Mouse (Mus musculus) embryonic facial prominence, embryonic 14.5 days (tissue): ENCODE results near the gene Lrrc74b. TPM values are rescaled to one million over a fixed set of nuclear protein-coding genes. Genes with fewer than 3 reads are reported as not detected.

Experiments
- ATAC-seq: fragments of 200-750 bp; cut with Nextera tagmentation; 2 replicates; pipeline ENCODE4 v1.8.0; 2017; ENCODE audit warnings: low read depth, moderate number of reproducible peaks, moderate TSS enrichment
- DNase-seq: peaks from one replicate; pipeline ENCODE4 v3.0.0-alpha.2; 2015; ENCODE audit warnings: low spot score
- H3K27ac ChIP-seq: fragments of 300-500 bp; sonication (generic); replicated peaks from 2 replicates; pipeline ENCODE4 v1.5.1; 2014; ENCODE audit warnings: low read depth, mild to moderate bottlenecking, low read length, moderate library complexity
- H3K27me3 ChIP-seq: fragments of 300-500 bp; sonication (generic); replicated peaks from 2 replicates; pipeline ENCODE4 v1.6.1; 2014; ENCODE audit warnings: low read length; ENCODE audit not compliant: control insufficient read depth, insufficient read depth
- H3K36me3 ChIP-seq: fragments of 300-500 bp; sonication (generic); 2 replicates; pipeline ENCODE4 v1.6.1; 2014; ENCODE audit warnings: low read length, mixed read lengths; ENCODE audit not compliant: control insufficient read depth, insufficient read depth
- H3K4me1 ChIP-seq: fragments of 300-500 bp; sonication (generic); 2 replicates; pipeline ENCODE4 v1.6.1; 2014; ENCODE audit warnings: antibody characterized with exemption, low read length; ENCODE audit not compliant: control insufficient read depth, insufficient read depth
- H3K4me2 ChIP-seq: fragments of 300-500 bp; sonication (generic); 2 replicates; pipeline ENCODE4 v1.6.1; 2014; ENCODE audit warnings: low read depth, mild to moderate bottlenecking, low read length, moderate library complexity, mixed read lengths
- H3K4me3 ChIP-seq: fragments of 300-500 bp; sonication (generic); 2 replicates; pipeline ENCODE4 v1.5.1; 2014; ENCODE audit warnings: low read depth, mild to moderate bottlenecking, low read length
- H3K9ac ChIP-seq: fragments of 300-500 bp; sonication (generic); 2 replicates; pipeline ENCODE4 v1.6.1; 2014; ENCODE audit warnings: low read depth, mild to moderate bottlenecking, low read length, moderate library complexity, mixed read lengths
- H3K9me3 ChIP-seq: fragments of 300-500 bp; sonication (generic); 2 replicates; pipeline ENCODE4 v1.6.1; 2016; ENCODE audit warnings: low read length; ENCODE audit not compliant: control insufficient read depth
- WGBS: fragments of 180-500 bp; shearing (Covaris S2); extraction: QIAGEN DNeasy Blood & Tissue Kit; methylation state at CpG from one replicate; pipeline ENCODE4 v1.1.7; 2014; 5-methylcytosine and 5-hydroxymethylcytosine counted together
- polyA plus RNA-seq: library from polyadenylated mRNA; unstranded; fragments of >200 nt; fragmentation: Nextera tagmentation; extraction: Ambion mirVana; gene quantifications from 2 replicates; pipeline ENCODE4 v1.2.1, GENCODE M21; 2014

Gene Lrrc74b
- polyA plus RNA-seq: 0.69 and 1.8 TPM in 2 replicates

- peak within 1 kb of the TSS; percentile 57 for H3K4me2 ChIP-seq
- H3K36me3 ChIP-seq: no peaks in the 10 kb centered on the region
- DNase-seq (peak; percentile 84), ATAC-seq (peak; percentile 89)
- peak within 1 kb of the TSS; percentile 37 for H3K9ac ChIP-seq
- WGBS: 1% methylated on average over 20 of the region's 22 CpGs
- peaks cover 9% of the 10 kb centered on the region for H3K27me3 ChIP-seq
- H3K4me1 ChIP-seq: peaks cover 20% of the 10 kb centered on the region
- H3K27ac ChIP-seq: peak within 1 kb of the TSS; percentile 65; the same call in 1 of the 2 replicates
- no peaks in the 10 kb centered on the region for H3K9me3 ChIP-seq
- H3K4me3 ChIP-seq: peak within 1 kb of the TSS; percentile 27
These were observed at the start of gene Lrrc74b for GRCm38 (mm10) chr16:17561128-17561750. Lrrc74b (minus strand) TSS chr16:17561247.

GRCm38 (mm10) chr16:17605684-17606083, 44.6 kb upstream of the Lrrc74b start:
- H3K4me2 ChIP-seq: no peak overlapping the region
- H3K36me3 ChIP-seq: no peaks in the 10 kb centered on the region
- H3K4me3 ChIP-seq: no peak overlapping the region
- H3K27me3 ChIP-seq: no peaks in the 10 kb centered on the region
- no peak for DNase-seq
- no peaks in the 10 kb centered on the region for H3K9me3 ChIP-seq
- no peak for ATAC-seq
- 68% methylated on average over 5 of the region's 5 CpGs for WGBS
- H3K27ac ChIP-seq: no peak overlapping the region
- no peaks in the 10 kb centered on the region for H3K4me1 ChIP-seq
- H3K9ac ChIP-seq: no peak overlapping the region

DNA sequence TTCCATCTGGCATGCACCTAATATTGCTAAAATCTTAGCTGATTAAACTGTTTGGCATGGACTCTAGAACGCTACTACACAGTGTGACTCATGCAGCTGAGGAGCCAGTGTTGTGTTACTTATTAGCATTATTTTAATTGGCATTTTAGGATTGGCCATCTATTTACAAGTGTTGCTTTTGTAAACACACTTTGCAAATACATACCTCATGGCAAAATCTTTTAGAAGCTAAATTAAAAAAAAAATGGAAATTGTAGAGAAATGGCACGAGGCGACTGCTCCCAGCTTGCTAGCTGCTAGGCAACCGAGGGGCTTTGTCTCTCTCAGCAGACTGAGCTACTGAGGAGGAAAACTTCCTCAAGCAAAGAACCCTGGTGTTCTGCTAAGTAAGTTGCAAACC, 43.9 kb upstream of the Lrrc74b start:
- DNase-seq (no peak), ATAC-seq (no peak)
- Histone ChIP-seq H3K9me3 (no peaks in the 10 kb centered on the region), H3K4me2 (no peak overlapping the region), H3K9ac (no peak overlapping the region), H3K27me3 (no peaks in the 10 kb centered on the region), H3K4me1 (no peaks in the 10 kb centered on the region), H3K27ac (no peak overlapping the region), H3K4me3 (no peak overlapping the region), H3K36me3 (no peaks in the 10 kb centered on the region)
- WGBS: 61% methylated on average over 4 of the region's 4 CpGs

DNA sequence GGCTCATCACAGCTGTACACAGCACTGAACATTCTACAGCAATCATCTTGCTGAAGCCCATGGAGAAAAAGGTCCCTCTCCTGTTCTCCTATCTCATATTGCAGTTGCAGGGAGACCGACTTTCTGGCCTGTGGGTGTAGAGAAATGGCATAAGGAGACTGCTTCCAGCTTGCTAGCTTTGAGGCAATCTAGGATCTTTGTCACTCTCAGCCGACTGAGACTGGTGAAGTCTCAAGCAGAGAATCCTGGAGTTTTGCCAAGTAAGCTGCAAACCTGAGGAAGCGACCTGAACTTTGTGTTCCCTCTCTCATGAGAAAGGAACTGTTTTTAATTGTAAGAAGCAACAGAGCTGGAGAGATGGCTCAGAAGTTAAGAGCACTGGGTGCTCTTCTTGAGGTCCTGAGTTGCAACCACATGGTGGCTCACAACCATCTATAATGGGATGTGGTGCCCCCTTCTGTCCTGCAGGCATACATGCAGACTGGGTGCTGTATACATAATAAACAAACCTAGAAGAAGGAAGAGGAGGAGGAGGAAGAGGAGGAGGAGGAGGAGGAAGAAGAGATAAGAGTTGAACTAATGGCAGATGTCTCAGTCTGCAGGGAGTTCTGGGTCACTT, 40.0 kb upstream of the Lrrc74b start:
- 50% methylated on average over 3 of the region's 3 CpGs for WGBS

DNA sequence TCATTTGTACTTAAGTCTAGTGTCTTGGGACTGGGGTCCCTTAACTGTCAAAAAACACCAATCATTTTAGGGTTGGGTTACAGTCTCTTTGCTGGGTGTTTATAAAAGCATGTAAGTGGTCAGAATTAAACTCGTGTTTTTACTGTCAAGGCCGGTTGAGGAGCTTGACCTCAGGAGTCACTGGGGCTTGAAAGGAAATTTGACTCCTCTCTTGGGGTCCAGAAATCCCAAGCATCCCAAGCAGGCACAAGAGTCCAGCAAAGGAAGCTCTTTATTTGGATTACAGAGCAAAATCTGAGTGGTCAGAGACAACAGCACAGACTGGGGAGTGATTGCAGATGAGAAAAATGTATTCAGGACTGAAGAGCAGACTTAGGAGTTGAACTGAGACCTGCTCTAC, 29.7 kb upstream of the Lrrc74b start:
- Histone ChIP-seq H3K9ac (no peak overlapping the region), H3K4me3 (no peak overlapping the region), H3K4me1 (no peaks in the 10 kb centered on the region), H3K36me3 (no peaks in the 10 kb centered on the region), H3K9me3 (no peaks in the 10 kb centered on the region), H3K27ac (no peak overlapping the region), H3K4me2 (no peak overlapping the region), H3K27me3 (no peaks in the 10 kb centered on the region)
- WGBS: 2% methylated on average over 2 of the region's 2 CpGs
- no peak for ATAC-seq
- no peak for DNase-seq

More for the DNA sequence above, 40.0 kb upstream of the Lrrc74b start:
- Histone ChIP-seq H3K27ac (no peak overlapping the region), H3K27me3 (no peaks in the 10 kb centered on the region), H3K4me3 (no peak overlapping the region), H3K4me2 (no peak overlapping the region), H3K36me3 (no peaks in the 10 kb centered on the region), H3K9ac (no peak overlapping the region), H3K9me3 (no peaks in the 10 kb centered on the region), H3K4me1 (no peaks in the 10 kb centered on the region)
- DNase-seq: peak; percentile 9
- no peak for ATAC-seq

DNA sequence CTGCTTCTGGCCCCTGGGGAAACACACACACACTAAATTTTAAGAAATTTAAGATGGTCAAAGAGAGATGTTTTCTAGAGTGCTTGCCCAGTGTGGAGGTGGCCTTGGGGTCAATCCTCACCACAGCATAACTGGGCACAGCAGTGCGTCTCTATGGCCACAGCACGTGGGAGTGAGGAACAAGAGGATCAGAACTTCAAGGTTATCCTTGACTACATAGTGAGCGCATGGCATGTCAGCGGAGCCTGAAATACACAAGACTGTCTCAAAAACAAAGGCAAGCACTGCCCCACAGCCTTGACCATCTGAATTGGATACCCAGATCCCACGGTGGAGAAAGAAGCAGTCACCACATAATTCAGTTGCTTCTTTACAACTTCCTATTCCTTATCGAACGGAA, 23.5 kb upstream of the Lrrc74b start:
- Histone ChIP-seq H3K9me3 (no peaks in the 10 kb centered on the region), H3K27me3 (no peaks in the 10 kb centered on the region), H3K27ac (no peak overlapping the region), H3K4me3 (no peak overlapping the region), H3K9ac (no peak overlapping the region), H3K36me3 (no peaks in the 10 kb centered on the region), H3K4me1 (no peaks in the 10 kb centered on the region), H3K4me2 (no peak overlapping the region)
- 87% methylated on average over 7 of the region's 7 CpGs for WGBS
- ATAC-seq (no peak), DNase-seq (no peak)

- no peak for DNase-seq
- 23% methylated on average over 8 of the region's 8 CpGs for WGBS
These were observed 22.0 kb upstream of the Lrrc74b start, which contains the start of gene Slc7a4 for GRCm38 (mm10) chr16:17583064-17583463. Slc7a4 (minus strand) TSS chr16:17583214.

GRCm38 (mm10) chr16:17576825-17577215, 15.8 kb upstream of the Lrrc74b start:
- peak overlapping the region; percentile 82 for H3K4me2 ChIP-seq
- no peaks in the 10 kb centered on the region for H3K36me3 ChIP-seq
- no peaks in the 10 kb centered on the region for H3K9me3 ChIP-seq
- peak overlapping the region; percentile 55 for H3K4me3 ChIP-seq
- H3K27me3 ChIP-seq: peaks cover 30% of the 10 kb centered on the region
- 0 out of 2 replicates have a peak, but pooled peaks cover 3% of the 10 kb centered on the region for H3K4me1 ChIP-seq
- H3K27ac ChIP-seq: no peak overlapping the region
- WGBS: 18% methylated on average over 8 of the region's 8 CpGs
- peak overlapping the region; percentile 66 for H3K9ac ChIP-seq
- no peak for DNase-seq
- ATAC-seq: no peak

More at GRCm38 (mm10) chr16:17583064-17583463, 22.0 kb upstream of the Lrrc74b start, which contains the start of gene Slc7a4:
- Histone ChIP-seq H3K27me3 (no peaks in the 10 kb centered on the region), H3K36me3 (no peaks in the 10 kb centered on the region), H3K4me3 (no peak within 1 kb of the TSS), H3K4me1 (no peaks in the 10 kb centered on the region), H3K4me2 (no peak within 1 kb of the TSS), H3K9ac (no peak within 1 kb of the TSS), H3K9me3 (no peaks in the 10 kb centered on the region), H3K27ac (no peak within 1 kb of the TSS)
- no peak for ATAC-seq
